Mouse (Mus musculus): Measurements from ENCODE around the gene Ccr6.

GRCm38 (mm10) chr17:8254914-8255313 lies 19.1 kb downstream of the Ccr6 start:
- no peak for TF ChIP-seq ZNF384 (IDR thresholded peaks at IDR 0.05; ENCODE audit: low read depth, low read length)
- TF ChIP-seq HCFC1 (IDR thresholded peaks at IDR 0.05; ENCODE audit: borderline replicate concordance, insufficient read depth, low read length), result no peak
- TF ChIP-seq ZC3H11A (IDR thresholded peaks at IDR 0.05; ENCODE audit: borderline replicate concordance, low read depth, low read length), result no peak
- TF ChIP-seq MAFK (IDR thresholded peaks at IDR 0.05; ENCODE audit: insufficient read depth, low read depth, low read length), result no peak
- TF ChIP-seq CHD2 (IDR thresholded peaks at IDR 0.05; ENCODE audit: low read depth, low read length), result no peak
